Mouse (Mus musculus) liver, adult 2 months (tissue): ENCODE measurements around the gene Samd5. TPM values are rescaled to one million over a fixed set of nuclear protein-coding genes. Genes with fewer than 3 reads are reported as not detected.

ENCODE experiments used
- DNase-seq: peaks from one replicate; pipeline ENCODE4 v3.0.0-alpha.2; 2011; ENCODE audit warnings: low read depth, low spot score; ENCODE audit errors: extremely low read depth
- H3K27ac ChIP-seq: fragments of 200-500 bp; replicated peaks from 2 replicates; pipeline ENCODE4 v1.5.1; 2012; ENCODE audit warnings: low read depth, mild to moderate bottlenecking, control low read depth, inconsistent platforms, low read length; ENCODE audit not compliant: insufficient read depth
- H3K27me3 ChIP-seq: fragments of 200-500 bp; 2 replicates; pipeline ENCODE4 v1.6.1; 2012; ENCODE audit warnings: mild to moderate bottlenecking, moderate library complexity, low read length, inconsistent platforms; ENCODE audit not compliant: control insufficient read depth, insufficient read depth
- H3K36me3 ChIP-seq: fragments of 200-500 bp; 2 replicates; pipeline ENCODE4 v1.6.1; 2012; ENCODE audit warnings: low read length, inconsistent platforms; ENCODE audit not compliant: control insufficient read depth, insufficient read depth
- H3K4me1 ChIP-seq: fragments of 200-500 bp; 2 replicates; pipeline ENCODE4 v1.6.1; 2011; ENCODE audit warnings: low read length; ENCODE audit not compliant: control insufficient read depth, insufficient read depth
- H3K4me3 ChIP-seq: fragments of 200-500 bp; 2 replicates; pipeline ENCODE4 v1.5.1; 2011; ENCODE audit warnings: low read depth, mild to moderate bottlenecking, control low read depth, low read length, moderate library complexity; ENCODE audit not compliant: insufficient read depth
- H3K79me2 ChIP-seq: fragments of 200-500 bp; 2 replicates; pipeline ENCODE4 v1.6.1; 2012; ENCODE audit warnings: inconsistent platforms, mild to moderate bottlenecking, low read length, moderate library complexity; ENCODE audit not compliant: control insufficient read depth, insufficient read depth
- H3K9ac ChIP-seq: fragments of 200-500 bp; 2 replicates; pipeline ENCODE4 v1.6.1; 2012; ENCODE audit warnings: low read depth, mild to moderate bottlenecking, control low read depth, inconsistent platforms, low read length
- CTCF ChIP-seq: fragments of 200-500 bp; IDR thresholded peaks from 2 replicates; pipeline ENCODE4 v1.5.1; 2011; ENCODE audit warnings: low read depth, low read length, control low read depth
- POLR2A ChIP-seq: fragments of 200-500 bp; IDR thresholded peaks from 2 replicates; pipeline ENCODE4 v1.6.1; 2011; ENCODE audit warnings: low read length, control low read depth; ENCODE audit not compliant: insufficient read depth; ENCODE audit errors: extremely low read depth
- WGBS: fragments of 180-500 bp; shearing (Covaris S2); methylation state at CpG from one replicate; pipeline ENCODE4 v1.1.7; 2018; 5-methylcytosine and 5-hydroxymethylcytosine counted together
- polyA plus RNA-seq: library from polyadenylated mRNA; depleted of rRNA; stranded (reverse); fragments of >200 nt; gene quantifications from 2 replicates; pipeline ENCODE4 v1.2.3, GENCODE M21; 2012
- total RNA-seq: library from RNA; depleted of rRNA; stranded (reverse); fragments of >200 nt; gene quantifications from 2 replicates; pipeline ENCODE4 v1.2.3, GENCODE M21; 2014

Samd5 gene
- total and polyA plus RNA-seq, 2 experiments: 0.21 to 0.92 TPM

DNA sequence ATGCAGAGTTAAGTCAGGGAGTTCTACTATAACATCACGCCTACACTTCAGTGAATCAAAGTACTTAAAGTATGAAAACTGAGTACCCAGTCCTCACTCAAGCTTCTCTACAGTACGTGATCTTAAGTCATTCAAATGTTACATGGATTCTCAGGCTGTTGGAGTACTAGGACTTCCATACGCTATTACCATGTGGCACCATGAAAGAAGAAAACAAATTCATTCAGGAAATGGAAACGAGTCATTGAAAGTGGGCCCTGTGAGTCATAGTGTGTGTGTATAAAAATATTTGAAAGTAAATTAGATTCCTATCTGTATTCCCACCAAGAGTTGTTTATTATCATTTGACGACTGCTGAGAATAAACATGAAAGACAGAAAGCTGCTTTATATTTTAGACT, 71.7 kb downstream of the Samd5 start:
- Histone ChIP-seq H3K4me1 (no peaks in the 10 kb centered on the region), H3K79me2 (no peaks in the 10 kb centered on the region), H3K36me3 (no peaks in the 10 kb centered on the region), H3K27me3 (no peaks in the 10 kb centered on the region), H3K9ac (no peak overlapping the region), H3K4me3 (no peak overlapping the region), H3K27ac (no peak overlapping the region)
- no peak for DNase-seq
- TF ChIP-seq CTCF (no peak), POLR2A (no peak)
- 73% methylated on average over 5 of the region's 5 CpGs for WGBS

DNA sequence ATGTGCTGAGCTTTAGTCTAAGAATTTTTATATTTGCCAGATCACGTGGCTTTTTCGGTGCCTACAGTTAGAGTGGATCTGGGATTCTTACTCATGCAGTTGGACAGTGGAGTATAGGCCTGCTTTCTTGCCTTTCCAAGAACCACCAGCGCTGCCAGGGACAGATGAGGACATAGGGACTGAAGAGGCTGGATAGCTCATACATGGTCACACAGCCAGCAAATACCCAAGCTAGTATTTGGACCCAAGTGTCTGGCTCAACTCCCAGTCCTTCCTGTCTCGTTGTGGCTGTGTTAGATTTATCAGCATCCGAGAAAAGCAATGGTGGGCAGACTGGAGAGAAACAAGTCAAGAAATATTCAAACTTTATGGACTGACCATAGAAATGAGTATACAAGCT, 72.2 kb downstream of the Samd5 start:
- Histone ChIP-seq H3K27me3 (no peaks in the 10 kb centered on the region), H3K4me3 (no peak overlapping the region), H3K27ac (no peak overlapping the region), H3K9ac (no peak overlapping the region), H3K4me1 (no peaks in the 10 kb centered on the region), H3K79me2 (no peaks in the 10 kb centered on the region), H3K36me3 (no peaks in the 10 kb centered on the region)
- TF ChIP-seq POLR2A (no peak), CTCF (no peak)
- WGBS: 77% methylated on average over 5 of the region's 5 CpGs
- peak; percentile 5 for DNase-seq

GRCm38 (mm10) chr10:9602389-9602788, 72.6 kb downstream of the Samd5 start:
- no peak for DNase-seq
- H3K27ac ChIP-seq: no peak overlapping the region
- no peaks in the 10 kb centered on the region for H3K27me3 ChIP-seq
- no peak overlapping the region for H3K4me3 ChIP-seq
- H3K4me1 ChIP-seq: no peaks in the 10 kb centered on the region
- no peaks in the 10 kb centered on the region for H3K36me3 ChIP-seq
- no peak for TF ChIP-seq POLR2A
- TF ChIP-seq CTCF: no peak
- WGBS: 86% methylated on average over 4 of the region's 4 CpGs
- H3K9ac ChIP-seq: no peak overlapping the region
- no peaks in the 10 kb centered on the region for H3K79me2 ChIP-seq

GRCm38 (mm10) chr10:9596228-9596627, 78.8 kb downstream of the Samd5 start:
- no peaks in the 10 kb centered on the region; the same call in 1 of the 2 replicates for H3K27me3 ChIP-seq
- 92% methylated on average over 5 of the region's 5 CpGs for WGBS
- H3K4me3 ChIP-seq: no peak overlapping the region
- no peak for DNase-seq
- no peak for TF ChIP-seq CTCF
- no peak for TF ChIP-seq POLR2A
- no peaks in the 10 kb centered on the region for H3K36me3 ChIP-seq
- no peaks in the 10 kb centered on the region for H3K79me2 ChIP-seq
- H3K4me1 ChIP-seq: no peaks in the 10 kb centered on the region
- no peak overlapping the region for H3K27ac ChIP-seq
- H3K9ac ChIP-seq: no peak overlapping the region

DNA sequence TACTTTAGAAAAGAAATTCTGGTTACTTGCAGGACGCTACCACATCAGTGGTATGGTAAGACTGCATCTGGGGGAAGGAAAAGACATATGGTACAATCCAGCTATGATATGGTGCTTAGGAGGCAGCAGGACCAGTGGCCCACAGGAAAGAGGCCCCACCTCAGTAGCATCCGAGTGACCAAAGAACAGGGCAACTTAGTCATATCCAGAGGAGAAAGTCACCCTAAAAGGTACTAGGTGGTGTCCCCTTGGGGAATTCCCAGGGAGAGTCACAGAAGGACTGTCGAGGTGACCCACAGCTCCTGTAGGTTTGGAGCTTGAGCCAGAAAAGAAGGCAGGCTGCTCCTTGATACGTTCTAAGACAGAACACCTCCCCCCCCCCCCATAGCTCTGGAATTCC, 80.3 kb downstream of the Samd5 start:
- Histone ChIP-seq H3K27me3 (no peaks in the 10 kb centered on the region; the same call in 1 of the 2 replicates), H3K36me3 (no peaks in the 10 kb centered on the region), H3K4me3 (no peak overlapping the region), H3K79me2 (no peaks in the 10 kb centered on the region), H3K4me1 (no peaks in the 10 kb centered on the region), H3K27ac (no peak overlapping the region), H3K9ac (no peak overlapping the region)
- TF ChIP-seq POLR2A: no peak
- TF ChIP-seq CTCF: no peak
- no peak for DNase-seq
- WGBS: 91% methylated on average over 4 of the region's 4 CpGs

DNA sequence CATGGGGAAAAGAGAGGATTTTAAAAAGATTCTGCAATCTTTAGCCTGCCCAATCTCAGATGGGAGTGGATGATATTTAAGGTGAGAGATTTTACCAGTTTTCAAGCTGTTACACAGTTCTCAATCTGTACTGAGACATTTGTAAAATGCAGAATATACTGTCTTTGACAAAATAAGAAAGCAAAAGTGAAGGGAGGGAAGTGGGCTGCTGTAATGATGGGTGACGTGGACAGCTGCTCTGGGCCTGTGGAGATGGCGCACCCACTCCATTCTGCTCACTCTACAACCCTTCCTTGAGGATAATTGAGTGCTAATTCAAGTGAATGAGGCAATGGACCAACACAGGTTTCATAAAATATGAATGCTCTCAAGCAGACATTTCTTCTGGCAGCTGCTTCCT, 84.4 kb downstream of the Samd5 start:
- Histone ChIP-seq H3K4me3 (no peak overlapping the region), H3K79me2 (no peaks in the 10 kb centered on the region), H3K9ac (no peak overlapping the region), H3K27ac (no peak overlapping the region), H3K27me3 (no peaks in the 10 kb centered on the region), H3K4me1 (no peaks in the 10 kb centered on the region), H3K36me3 (no peaks in the 10 kb centered on the region)
- no peak for TF ChIP-seq CTCF
- TF ChIP-seq POLR2A: no peak
- DNase-seq: no peak
- 88% methylated on average over 2 of the region's 2 CpGs for WGBS
